Mouse (Mus musculus): ENCODE data around the gene Trim34a. TPM values are rescaled to one million over a fixed set of nuclear protein-coding genes. Genes with fewer than 3 reads are reported as not detected.
A peak's percentile ranks its signal among the peaks of the same experiment; 100 is the strongest.
"Not testable (repeated sequence)": the region's sequence is repeated elsewhere in the genome, so short reads cannot be mapped to it uniquely, and the experiment has no call there.

Gene Trim34a
- polyA plus RNA-seq (2012; rRNA removed) = 3.8 and 5.5 TPM in 2 replicates

GRCm38 (mm10) chr7:104244287-104245181 lies at the start of gene Trim34a:
TSS of gene Trim34a (plus strand) at chr7:104244457.
- 4% methylated on average over 13 of the region's 13 CpGs for WGBS
- peak; percentile 85 for DNase-seq (ENCODE audit: low read depth, low spot score)

DNA sequence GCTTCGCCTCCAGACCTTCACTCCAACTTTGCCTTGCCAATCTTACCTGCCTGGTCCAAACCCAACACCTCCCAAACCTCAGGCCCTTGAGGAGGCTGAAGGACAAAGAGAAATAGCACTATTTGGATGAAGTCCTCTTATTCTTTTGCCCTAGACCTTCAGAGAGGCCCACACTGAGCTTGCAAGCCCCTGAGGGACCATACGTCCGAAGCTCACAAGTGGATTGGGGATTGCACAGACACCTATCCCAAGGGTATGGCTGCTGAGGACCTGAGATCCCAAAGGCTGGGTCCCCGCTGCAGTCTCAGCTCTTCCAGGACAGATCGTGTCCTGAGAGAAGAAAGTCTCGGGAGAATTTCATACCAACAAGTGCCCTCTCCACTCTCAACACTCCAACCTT lies 48.4 kb upstream of the Trim34a start, which contains the start of gene Olfr649:
Gene Olfr649 (minus strand): TSS at position 101 of the 400 bp plus-strand sequence.
- no peak for DNase-seq (ENCODE audit: low read depth, low spot score)
- WGBS = 85% methylated on average over 6 of the region's 6 CpGs

GRCm38 (mm10) chr7:104199822-104200221 lies 44.4 kb upstream of the Trim34a start:
- DNase-seq (ENCODE audit: low read depth, low spot score) = peak; percentile 70
- 3% methylated on average over 5 of the region's 5 CpGs for WGBS

- WGBS = 83% methylated on average over 7 of the region's 7 CpGs
- DNase-seq (ENCODE audit: low read depth, low spot score) = no peak
Observed at GRCm38 (mm10) chr7:104206197-104206596, 38.1 kb upstream of the Trim34a start.

GRCm38 (mm10) chr7:104216011-104216535 lies 28.2 kb upstream of the Trim34a start:
- no peak for DNase-seq (ENCODE audit: low read depth, low spot score)
- 37% methylated on average over 1 of the region's 1 CpGs for WGBS

DNA sequence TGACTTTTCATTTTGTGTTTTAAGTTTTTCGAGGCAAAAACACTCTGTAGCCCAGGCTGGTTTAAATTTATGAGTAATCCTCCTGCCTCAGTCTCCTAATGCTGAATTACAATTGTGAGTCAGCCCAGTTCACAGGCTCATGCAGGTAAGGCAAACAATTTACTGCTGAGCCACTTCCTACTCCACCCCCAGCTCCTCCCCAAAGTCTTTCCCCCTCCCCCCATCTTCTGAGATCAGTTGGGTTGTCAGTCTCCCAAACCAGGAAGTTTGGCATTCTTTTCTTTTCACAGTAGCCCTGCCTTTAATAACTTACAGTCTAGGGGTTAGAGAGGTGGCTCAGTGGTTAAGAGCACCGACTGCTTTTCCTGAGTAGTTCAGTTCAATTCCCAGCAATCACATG lies 26.4 kb upstream of the Trim34a start:
- WGBS = 51% methylated on average over 2 of the region's 2 CpGs
- DNase-seq (ENCODE audit: low read depth, low spot score) = peak; percentile 54

GRCm38 (mm10) chr7:104218701-104219569 lies 25.3 kb upstream of the Trim34a start, which contains the start of gene Trim6:
TSS of gene Trim6 (plus strand) at chr7:104218793.
- DNase-seq (ENCODE audit: low read depth, low spot score) = peak; percentile 67
- WGBS = 7% methylated on average over 37 of the region's 37 CpGs

- DNase-seq (ENCODE audit: low read depth, low spot score) = no peak
- 37% methylated on average over 2 of the region's 2 CpGs for WGBS
Observed at GRCm38 (mm10) chr7:104231203-104231602, 13.1 kb upstream of the Trim34a start.

- DNase-seq (ENCODE audit: low read depth, low spot score) = no peak
Observed at GRCm38 (mm10) chr7:104240857-104241256, 3.4 kb upstream of the Trim34a start.

- 58% methylated on average over 1 of the region's 1 CpGs for WGBS
- DNase-seq (ENCODE audit: low read depth, low spot score) = no peak
Observed at GRCm38 (mm10) chr7:104243616-104244015, 641 bp upstream of the Trim34a start.

GRCm38 (mm10) chr7:104260380-104260779 lies 16.1 kb downstream of the Trim34a start:
- 79% methylated on average over 4 of the region's 4 CpGs for WGBS
- not testable (repeated sequence) for DNase-seq (ENCODE audit: low read depth, low spot score)

DNA sequence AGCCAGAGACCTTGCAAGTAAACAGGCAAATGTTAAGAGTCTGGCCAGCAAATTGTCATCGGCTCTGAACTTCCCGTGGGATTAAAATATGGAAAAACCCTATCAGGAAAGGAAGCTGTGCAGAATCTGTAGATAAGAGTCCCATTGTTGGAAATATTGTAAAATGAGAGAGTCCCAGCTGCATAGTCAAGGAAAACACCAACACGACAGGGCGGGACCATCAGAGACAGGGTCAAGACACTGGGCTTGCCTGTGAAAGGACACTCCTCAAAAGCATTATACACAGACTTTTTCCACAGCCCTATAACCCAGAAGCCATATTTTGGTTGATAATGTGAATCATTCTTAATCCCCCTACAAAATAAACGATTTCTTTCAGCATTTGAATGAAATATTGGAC lies 21.1 kb downstream of the Trim34a start:
- 78% methylated on average over 5 of the region's 5 CpGs for WGBS
- DNase-seq (ENCODE audit: low read depth, low spot score) = not testable (repeated sequence)

- not testable (repeated sequence) for DNase-seq (ENCODE audit: low read depth, low spot score)
- 55% methylated on average over 3 of the region's 3 CpGs for WGBS
Observed at GRCm38 (mm10) chr7:104279361-104279760, 35.1 kb downstream of the Trim34a start.

- WGBS = 29% methylated on average over 14 of the region's 14 CpGs
- DNase-seq (ENCODE audit: low read depth, low spot score) = not testable (repeated sequence)
Observed at GRCm38 (mm10) chr7:104287576-104288443, 43.6 kb downstream of the Trim34a start, which contains the start of gene Trim5. TSS of gene Trim5 (minus strand) at chr7:104288094.

GRCm38 (mm10) chr7:104290641-104291040 lies 46.4 kb downstream of the Trim34a start:
- DNase-seq (ENCODE audit: low read depth, low spot score) = no peak
- WGBS = 89% methylated on average over 1 of the region's 1 CpGs

DNA sequence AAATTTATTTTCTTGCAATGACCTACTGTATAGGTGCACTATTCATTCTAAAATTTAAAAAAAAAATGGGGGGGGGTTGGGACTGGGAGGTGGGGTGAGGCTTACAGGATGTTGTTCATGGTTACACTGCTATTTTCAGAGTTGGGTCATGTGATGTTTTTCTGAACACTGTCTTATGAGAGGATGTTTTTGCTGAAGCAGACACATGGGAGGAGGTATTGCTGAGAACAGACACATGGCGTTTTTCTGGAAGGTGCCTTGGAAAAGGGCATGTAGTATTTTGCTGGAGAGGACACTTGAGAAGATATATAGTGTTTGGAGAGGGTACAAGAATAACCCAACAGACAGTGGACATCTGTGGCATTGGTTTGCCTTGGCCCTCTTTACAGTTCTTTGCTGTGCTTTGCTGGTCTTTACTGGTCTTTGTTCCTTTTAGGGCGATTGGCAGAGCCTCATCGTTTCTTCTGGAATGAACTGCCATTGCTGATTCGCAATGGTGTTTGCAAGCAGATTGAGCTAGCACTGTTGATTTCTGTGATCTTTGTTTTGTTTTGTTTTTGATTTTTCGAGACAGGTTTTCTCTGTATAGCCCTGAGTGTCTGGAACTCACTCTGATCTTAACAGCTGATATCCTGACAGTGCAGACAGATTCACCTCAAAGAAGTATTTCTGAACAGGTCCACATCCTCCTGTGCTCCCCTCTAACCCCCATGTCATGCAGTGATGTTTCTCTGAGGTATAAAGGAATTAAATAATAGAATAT lies 47.6 kb downstream of the Trim34a start:
- DNase-seq (ENCODE audit: low read depth, low spot score) = no peak
- 76% methylated on average over 5 of the region's 5 CpGs for WGBS
